Mouse (Mus musculus) urinary bladder, adult 18-20 months (tissue): ENCODE results near the gene Eomes.

ENCODE experiments used
- DNase-seq, 2 experiments: peaks; one replicate each; pipeline ENCODE4 v3.0.0; 2022; ENCODE audit warnings: low spot score in 2 of 2, mixed read lengths in 2 of 2

The Eomes gene

GRCm38 (mm10) chr9:118477961-118478360 is at the start of gene Eomes:
Gene Eomes (plus strand): TSS chr9:118478212.
- peak in 1 of 2 experiments; percentile 13 for DNase-seq

GRCm38 (mm10) chr9:118444809-118445208 is 33.2 kb upstream of the Eomes start:
- no peak for DNase-seq

GRCm38 (mm10) chr9:118449336-118449735 is 28.7 kb upstream of the Eomes start:
- DNase-seq, result no peak

- DNase-seq, result no peak
Observed at GRCm38 (mm10) chr9:118453427-118453826, 24.6 kb upstream of the Eomes start.

GRCm38 (mm10) chr9:118455188-118455845 is 22.7 kb upstream of the Eomes start:
- DNase-seq, result no peak

GRCm38 (mm10) chr9:118456405-118456804 is 21.6 kb upstream of the Eomes start:
- no peak for DNase-seq

- no peak for DNase-seq
Observed at GRCm38 (mm10) chr9:118458039-118458438, 20.0 kb upstream of the Eomes start.

- no peak for DNase-seq
Observed at GRCm38 (mm10) chr9:118464031-118464430, 14.0 kb upstream of the Eomes start.

GRCm38 (mm10) chr9:118468301-118468700 is 9.7 kb upstream of the Eomes start:
- DNase-seq, result no peak

- DNase-seq, result no peak
Observed at GRCm38 (mm10) chr9:118469272-118469671, 8.7 kb upstream of the Eomes start.

- no peak for DNase-seq
Observed at GRCm38 (mm10) chr9:118471296-118471695, 6.7 kb upstream of the Eomes start.

- DNase-seq, result peak in 1 of 2 experiments; percentile 18
Observed at GRCm38 (mm10) chr9:118476211-118476765, 1.7 kb upstream of the Eomes start.

GRCm38 (mm10) chr9:118476766-118477271 is 1.2 kb upstream of the Eomes start:
- DNase-seq, result peak in 1 of 2 experiments; percentile 18

- peak in 1 of 2 experiments; percentile 14 for DNase-seq
Observed at GRCm38 (mm10) chr9:118477281-118477931, 606 bp upstream of the Eomes start.

GRCm38 (mm10) chr9:118478458-118478838 is 436 bp downstream of the Eomes start:
- DNase-seq, result no peak

- peak in 1 of 2 experiments; percentile 33 for DNase-seq
Observed at GRCm38 (mm10) chr9:118478839-118479507, 961 bp downstream of the Eomes start.

- DNase-seq, result no peak
Observed at GRCm38 (mm10) chr9:118479508-118480291, 1.7 kb downstream of the Eomes start.

GRCm38 (mm10) chr9:118480292-118480690 is 2.3 kb downstream of the Eomes start:
- DNase-seq, result no peak

- no peak for DNase-seq
Observed at GRCm38 (mm10) chr9:118482210-118482609, 4.2 kb downstream of the Eomes start.

GRCm38 (mm10) chr9:118486361-118487095 is 8.5 kb downstream of the Eomes start:
- DNase-seq, result no peak

- no peak for DNase-seq
Observed at GRCm38 (mm10) chr9:118487096-118487395, 9.0 kb downstream of the Eomes start.
